Comparison of ENCODE assay signal across 23 mouse cellular contexts in the genomic region with DNA sequence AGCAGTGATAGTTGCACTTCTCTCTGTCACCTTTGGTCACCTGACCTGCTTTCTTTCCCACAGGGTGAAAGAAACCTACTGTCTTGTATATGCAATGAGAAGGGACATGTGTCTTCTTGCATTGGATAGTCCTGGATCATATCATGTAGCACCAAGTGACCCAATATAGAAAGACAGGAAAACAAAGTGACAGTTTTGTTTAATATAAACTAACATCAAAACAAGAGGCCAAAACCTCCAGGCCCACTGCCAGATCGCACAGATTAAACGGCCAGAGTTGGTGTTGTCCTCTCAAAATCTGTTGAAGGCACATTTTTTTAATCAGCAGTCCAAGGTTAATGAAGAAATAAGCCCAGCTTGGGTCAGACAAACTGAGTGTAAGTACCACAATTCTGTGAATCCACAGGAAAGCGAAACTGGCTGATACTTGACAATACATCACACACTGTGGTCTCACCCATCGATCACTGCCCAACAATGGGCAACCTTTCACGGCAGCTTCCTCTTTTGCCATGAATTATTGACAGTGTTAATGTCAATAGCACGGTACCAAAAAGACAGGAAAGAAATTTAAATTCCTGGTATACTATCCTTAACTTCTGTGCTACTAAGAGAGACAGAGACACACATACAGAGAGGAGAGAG. TPM values are rescaled to one million over a fixed set of nuclear protein-coding genes. Genes with fewer than 3 reads are reported as not detected.
DNase-seq lines count a peak whose midpoint lies in the region; ATAC-seq and TF ChIP-seq lines count a peak whose summit lies in the region.
"Had no signal": no experiment of that assay in that cellular context is flagged by ENCODE, and none has a peak within 500 bp of the region (broad histone marks: within the 10 kb centered on the region; RNA-seq: fewer than 3 reads in every experiment).

No protein-coding gene starts in this region.

- no peaks in the 10 kb centered on the region for H3K36me3 ChIP-seq in heart, adult 2 months (ENCODE audit: control insufficient read depth, insufficient read depth, low read length)
- H3K36me3 ChIP-seq: embryonic facial prominence, embryonic 13.5 days; heart, embryonic 12.5 days; liver, embryonic 13.5 days; stomach, embryonic 15.5 days had no signal

- 71% methylated on average over 6 of the region's 6 CpGs for WGBS in heart, adult 2 months

- TF ChIP-seq CTCF in heart, adult 2 months (IDR thresholded peaks at IDR 0.05): no peak

- peak; percentile 18 for DNase-seq in heart, adult 11 months
- no peak for DNase-seq in heart, adult 2 months
- peak; percentile 18 for DNase-seq in retina, postnatal 1 day
- DNase-seq in retina, embryonic 14.5 days (ENCODE audit: low spot score): no peak
- DNase-seq in lung, postnatal 25 days (ENCODE audit: low spot score): peak; percentile 23
- DNase-seq in spleen, adult 18-20 months: no peak
- DNase-seq: adrenal gland, postnatal 10 days; cerebellum, adult 2 months; cerebellum, postnatal 25 days; embryo, embryonic 11 days; gastrocnemius, adult 2 months; heart, postnatal 10 days; kidney, adult 11 months; liver, embryonic 13.5 days; right cerebral cortex, postnatal 25 days; thymus, postnatal 25 days had no signal

- ATAC-seq in cerebellum, adult (ENCODE audit: insufficient number of reproducible peaks, low FRiP score, low TSS enrichment): no peak
- ATAC-seq: forebrain, embryonic 13.5 days had no signal

- no peak for TF ChIP-seq EP300 in heart, adult 2 months (IDR thresholded peaks at IDR 0.05; ENCODE audit: insufficient read depth, low read depth, low read length)

- H3K27ac ChIP-seq in heart, adult 2 months: no peak overlapping the region
- H3K27ac ChIP-seq: embryonic facial prominence, embryonic 13.5 days; forebrain, embryonic 13.5 days; gastrocnemius, adult 2 months; left cerebral cortex, adult 2 months; liver, embryonic 13.5 days; stomach, embryonic 15.5 days had no signal

- no peaks in the 10 kb centered on the region for H3K4me1 ChIP-seq in heart, adult 2 months (ENCODE audit: control insufficient read depth, insufficient read depth, low read length)
- H3K4me1 ChIP-seq: heart, embryonic 12.5 days; stomach, embryonic 15.5 days had no signal

- H3K4me3 ChIP-seq in heart, adult 2 months: no peak overlapping the region
- H3K4me3 ChIP-seq: embryonic facial prominence, embryonic 13.5 days; erythroblast, embryonic 14.5 days; forebrain, embryonic 13.5 days; gastrocnemius, adult 2 months; heart, embryonic 12.5 days; left cerebral cortex, adult 2 months; liver, embryonic 13.5 days; stomach, embryonic 15.5 days had no signal

- intact Hi-C loops in heart, adult 2 months (cut with DNase I): no loop called here

- TF ChIP-seq POLR2A in heart, adult 2 months (IDR thresholded peaks at IDR 0.05; ENCODE audit: insufficient read depth, low read depth, low read length): no peak

- no peak overlapping the region for H3K9ac ChIP-seq in heart, adult 2 months (ENCODE audit: low read depth, low read length)
- H3K9ac ChIP-seq: embryonic facial prominence, embryonic 13.5 days; forebrain, embryonic 13.5 days; heart, embryonic 12.5 days; liver, embryonic 13.5 days; stomach, embryonic 15.5 days had no signal

- H3K27me3 ChIP-seq in heart, adult 2 months (ENCODE audit: control insufficient read depth, insufficient read depth, low read length): no peaks in the 10 kb centered on the region
- H3K27me3 ChIP-seq: heart, embryonic 12.5 days; liver, embryonic 13.5 days; stomach, embryonic 15.5 days had no signal

- no peaks in the 10 kb centered on the region for H3K79me2 ChIP-seq in heart, adult 2 months (replicated peaks; ENCODE audit: control insufficient read depth, insufficient read depth, low read length)

RNA-seq across cellular contexts. Expression of a gene that starts 41.5 kb away (rescaled TPM):
- 1 to 10 TPM in 1 of 2 experiments, under 1 TPM in 1; 0.39 to 1.2 TPM for total RNA-seq in heart, adult 2 months (2021)
- 0.41 and 0.70 TPM in 2 replicates for polyA plus RNA-seq in heart, adult 2 months (2012; rRNA removed)

Comparison
In these comparisons a context has a peak if more than half of its experiments do, and no peak if none do; other contexts are left out.
1. DNase-seq: peak in heart, adult 11 months (single experiment), retina, postnatal 1 day (single experiment) and lung, postnatal 25 days (single experiment); none in heart, adult 2 months (0 of 2), retina, embryonic 14.5 days (single experiment) and spleen, adult 18-20 months (0 of 2).